Mouse (Mus musculus): ENCODE data around the gene Mcm8. TPM values are rescaled to one million over a fixed set of nuclear protein-coding genes. Genes with fewer than 3 reads are reported as not detected.

Mcm8 gene
- polyA plus RNA-seq, 1 experiment = 0.88 TPM

DNA sequence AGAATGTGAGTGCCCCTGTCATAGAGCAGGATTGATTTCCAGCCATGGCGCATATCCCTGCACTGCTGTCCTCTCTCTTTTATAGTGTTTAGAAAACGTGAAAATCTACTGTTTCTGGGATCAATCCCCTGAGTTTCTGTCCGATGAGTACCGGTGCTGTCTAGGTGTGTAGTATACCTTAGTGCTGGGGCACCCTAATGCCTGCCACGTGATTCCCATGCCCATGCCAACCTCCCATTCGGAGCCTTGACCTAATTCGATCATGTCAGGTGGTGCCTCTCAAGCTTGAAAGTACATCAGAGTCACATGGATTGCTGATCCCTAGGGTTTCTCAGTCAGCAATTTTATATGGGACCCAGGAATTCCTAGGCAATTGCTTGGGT is 21.7 kb upstream of the Mcm8 start:
- Histone ChIP-seq H3K27ac (ENCODE audit: insufficient read depth, low read depth, low read length) (no peak overlapping the region), H3K4me1 (ENCODE audit: control insufficient read depth, insufficient read depth, low read length) (no peaks in the 10 kb centered on the region), H3K4me3 (ENCODE audit: insufficient read depth, low read depth, low read length) (no peak overlapping the region), H3K36me3 (ENCODE audit: control insufficient read depth, insufficient read depth, low read length) (no peaks in the 10 kb centered on the region), H3K27me3 (replicated peaks; ENCODE audit: control insufficient read depth, insufficient read depth, low read length) (no peaks in the 10 kb centered on the region)
- TF ChIP-seq CTCF (conservative IDR thresholded peaks at IDR 0.05; ENCODE audit: insufficient read depth, insufficient read length, low read depth, low read length) (no peak), POLR2A (IDR thresholded peaks at IDR 0.05; ENCODE audit: low read depth, low read length) (no peak)
- DNase-seq = no peak
- 85% methylated on average over 7 of the region's 7 CpGs for WGBS

DNA sequence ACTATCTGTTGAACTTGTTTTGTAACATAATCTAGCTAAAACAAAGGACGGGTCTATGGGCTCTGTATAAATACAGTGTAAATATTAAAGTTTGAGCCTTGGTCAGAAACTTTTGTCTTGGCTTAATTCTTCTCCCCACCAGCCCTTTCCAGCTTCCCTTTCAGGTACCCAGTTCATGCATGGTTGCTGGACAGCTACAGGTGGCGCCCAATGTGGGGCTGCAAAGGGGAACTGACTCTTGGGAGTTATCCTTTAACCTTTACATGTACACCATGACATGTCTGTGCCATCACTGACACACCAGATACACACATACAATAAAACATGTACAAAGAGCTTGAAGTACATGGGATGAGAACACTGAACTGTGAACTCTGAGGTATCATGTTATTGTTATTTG is 13.0 kb upstream of the Mcm8 start:
- no peak overlapping the region for H3K4me3 ChIP-seq (ENCODE audit: insufficient read depth, low read depth, low read length)
- WGBS = 93% methylated on average over 2 of the region's 2 CpGs
- DNase-seq = no peak
- no peak overlapping the region for H3K27ac ChIP-seq (ENCODE audit: insufficient read depth, low read depth, low read length)
- no peaks in the 10 kb centered on the region for H3K27me3 ChIP-seq (replicated peaks; ENCODE audit: control insufficient read depth, insufficient read depth, low read length)
- TF ChIP-seq CTCF (conservative IDR thresholded peaks at IDR 0.05; ENCODE audit: insufficient read depth, insufficient read length, low read depth, low read length) (no peak), POLR2A (IDR thresholded peaks at IDR 0.05; ENCODE audit: low read depth, low read length) (no peak)
- H3K36me3 ChIP-seq (ENCODE audit: control insufficient read depth, insufficient read depth, low read length) = peaks cover 4% of the 10 kb centered on the region
- no peaks in the 10 kb centered on the region for H3K4me1 ChIP-seq (ENCODE audit: control insufficient read depth, insufficient read depth, low read length)

DNA sequence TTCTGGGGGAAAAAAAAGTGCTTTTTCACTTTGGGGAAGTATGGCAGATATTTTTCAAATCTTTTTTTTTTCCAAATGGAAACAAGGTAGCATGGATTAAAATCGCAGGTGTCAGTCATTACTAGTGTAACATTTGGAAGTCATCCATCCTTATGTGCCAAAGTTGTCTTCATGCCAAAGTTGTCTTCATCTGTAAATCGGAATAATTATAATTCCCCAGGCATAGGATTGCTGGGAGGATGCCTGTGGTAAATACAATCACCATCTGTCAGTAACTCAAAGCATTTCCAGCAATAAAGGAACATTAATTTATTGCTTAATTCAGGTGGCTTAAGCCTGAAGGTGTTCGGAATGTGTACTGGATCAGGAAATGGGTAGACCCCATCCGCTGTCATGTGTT is 25.1 kb downstream of the Mcm8 start:
- Histone ChIP-seq H3K36me3 (ENCODE audit: control insufficient read depth, insufficient read depth, low read length) (no peaks in the 10 kb centered on the region), H3K4me1 (ENCODE audit: control insufficient read depth, insufficient read depth, low read length) (no peaks in the 10 kb centered on the region), H3K27me3 (replicated peaks; ENCODE audit: control insufficient read depth, insufficient read depth, low read length) (no peaks in the 10 kb centered on the region), H3K27ac (ENCODE audit: insufficient read depth, low read depth, low read length) (no peak overlapping the region), H3K4me3 (ENCODE audit: insufficient read depth, low read depth, low read length) (no peak overlapping the region)
- 90% methylated on average over 4 of the region's 4 CpGs for WGBS
- no peak for DNase-seq
- no peak for TF ChIP-seq CTCF (conservative IDR thresholded peaks at IDR 0.05; ENCODE audit: insufficient read depth, insufficient read length, low read depth, low read length)
- TF ChIP-seq POLR2A (IDR thresholded peaks at IDR 0.05; ENCODE audit: low read depth, low read length) = no peak

- peak within 1 kb of the TSS; percentile 76 for H3K4me3 ChIP-seq (ENCODE audit: insufficient read depth, low read depth, low read length)
- peaks cover 12% of the 10 kb centered on the region for H3K4me1 ChIP-seq (ENCODE audit: control insufficient read depth, insufficient read depth, low read length)
- no peaks in the 10 kb centered on the region; the same call in 1 of the 2 replicates for H3K36me3 ChIP-seq (ENCODE audit: control insufficient read depth, insufficient read depth, low read length)
- under 1% methylated on average over 92 of the region's 96 CpGs for WGBS
- H3K27me3 ChIP-seq (replicated peaks; ENCODE audit: control insufficient read depth, insufficient read depth, low read length) = no peaks in the 10 kb centered on the region
- peak; percentile 97 for TF ChIP-seq CTCF (conservative IDR thresholded peaks at IDR 0.05; ENCODE audit: insufficient read depth, insufficient read length, low read depth, low read length)
- no peak for TF ChIP-seq POLR2A (IDR thresholded peaks at IDR 0.05; ENCODE audit: low read depth, low read length)
- DNase-seq = peak; percentile 97
- H3K27ac ChIP-seq (ENCODE audit: insufficient read depth, low read depth, low read length) = peak within 1 kb of the TSS; percentile 49; the same call in 1 of the 2 replicates
Observed at GRCm38 (mm10) chr2:132846407-132847358, 30.7 kb downstream of the Mcm8 start, which contains the start of gene Crls1. Crls1 (plus strand) TSS chr2:132846666.

GRCm38 (mm10) chr2:132847581-132847980 is 31.6 kb downstream of the Mcm8 start:
- TF ChIP-seq CTCF (conservative IDR thresholded peaks at IDR 0.05; ENCODE audit: insufficient read depth, insufficient read length, low read depth, low read length) (no peak), POLR2A (IDR thresholded peaks at IDR 0.05; ENCODE audit: low read depth, low read length) (no peak)
- H3K36me3 ChIP-seq (ENCODE audit: control insufficient read depth, insufficient read depth, low read length) = no peaks in the 10 kb centered on the region; the same call in 1 of the 2 replicates

DNA sequence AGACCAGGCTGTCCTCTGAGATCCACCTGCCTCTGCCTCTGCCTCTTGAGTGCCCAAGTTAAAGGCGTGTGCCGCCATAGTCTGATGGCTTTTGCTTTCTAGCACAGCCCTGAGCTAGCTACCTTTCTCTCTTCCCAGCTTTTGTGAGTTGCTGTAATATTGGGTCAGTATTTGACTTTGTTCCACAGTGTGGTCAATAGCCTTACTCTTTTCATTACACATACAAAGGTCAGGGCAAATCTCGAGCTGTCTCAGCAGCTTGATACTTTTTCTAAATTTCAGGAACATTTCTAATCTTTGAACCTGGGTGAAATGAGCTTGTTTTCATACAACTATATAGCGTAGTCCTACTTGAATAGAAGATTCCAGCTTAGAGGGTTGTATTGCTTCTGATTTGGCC is 32.4 kb downstream of the Mcm8 start:
- Histone ChIP-seq H3K27ac (ENCODE audit: insufficient read depth, low read depth, low read length) (no peak overlapping the region), H3K36me3 (ENCODE audit: control insufficient read depth, insufficient read depth, low read length) (no peaks in the 10 kb centered on the region; the same call in 1 of the 2 replicates), H3K4me3 (ENCODE audit: insufficient read depth, low read depth, low read length) (no peak overlapping the region), H3K4me1 (ENCODE audit: control insufficient read depth, insufficient read depth, low read length) (peaks cover 12% of the 10 kb centered on the region), H3K27me3 (replicated peaks; ENCODE audit: control insufficient read depth, insufficient read depth, low read length) (no peaks in the 10 kb centered on the region)
- TF ChIP-seq CTCF (conservative IDR thresholded peaks at IDR 0.05; ENCODE audit: insufficient read depth, insufficient read length, low read depth, low read length) (no peak), POLR2A (IDR thresholded peaks at IDR 0.05; ENCODE audit: low read depth, low read length) (no peak)
- peak; percentile 42 for DNase-seq
- 69% methylated on average over 4 of the region's 4 CpGs for WGBS

More at GRCm38 (mm10) chr2:132847581-132847980, 31.6 kb downstream of the Mcm8 start:
- 16% methylated on average over 7 of the region's 7 CpGs for WGBS
- H3K4me1 ChIP-seq (ENCODE audit: control insufficient read depth, insufficient read depth, low read length) = peaks cover 12% of the 10 kb centered on the region
- no peaks in the 10 kb centered on the region for H3K27me3 ChIP-seq (replicated peaks; ENCODE audit: control insufficient read depth, insufficient read depth, low read length)
- peak; percentile 23 for DNase-seq
- H3K27ac ChIP-seq (ENCODE audit: insufficient read depth, low read depth, low read length) = no peak overlapping the region
- H3K4me3 ChIP-seq (ENCODE audit: insufficient read depth, low read depth, low read length) = peak overlapping the region; percentile 76

DNA sequence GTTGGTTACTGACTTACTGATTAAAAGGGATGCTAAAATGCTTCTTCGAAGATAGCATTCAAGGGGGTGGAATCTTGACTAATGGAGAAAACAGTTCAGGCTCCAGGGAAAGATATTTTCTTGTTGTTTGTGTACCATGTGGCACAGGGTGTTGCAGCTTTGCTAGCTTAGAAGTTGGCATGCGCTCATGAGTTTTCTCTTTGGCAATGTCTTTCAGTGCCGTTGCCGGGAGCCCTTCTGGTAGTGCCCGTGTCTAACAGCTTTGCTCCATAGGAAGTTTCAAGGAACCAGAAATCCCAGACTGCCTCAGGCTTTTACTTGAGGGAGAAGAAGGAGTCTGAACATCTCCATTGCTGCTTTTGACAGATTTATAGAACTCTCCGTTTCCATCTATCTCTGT is 33.2 kb downstream of the Mcm8 start:
- WGBS = 67% methylated on average over 6 of the region's 6 CpGs
- Histone ChIP-seq H3K27me3 (replicated peaks; ENCODE audit: control insufficient read depth, insufficient read depth, low read length) (no peaks in the 10 kb centered on the region), H3K36me3 (ENCODE audit: control insufficient read depth, insufficient read depth, low read length) (no peaks in the 10 kb centered on the region; the same call in 1 of the 2 replicates), H3K4me3 (ENCODE audit: insufficient read depth, low read depth, low read length) (no peak overlapping the region), H3K27ac (ENCODE audit: insufficient read depth, low read depth, low read length) (no peak overlapping the region), H3K4me1 (ENCODE audit: control insufficient read depth, insufficient read depth, low read length) (peaks cover 12% of the 10 kb centered on the region)
- DNase-seq = peak; percentile 25
- TF ChIP-seq POLR2A (IDR thresholded peaks at IDR 0.05; ENCODE audit: low read depth, low read length) (no peak), CTCF (conservative IDR thresholded peaks at IDR 0.05; ENCODE audit: insufficient read depth, insufficient read length, low read depth, low read length) (no peak)

All from kidney, adult 2 months (tissue).